Mouse (Mus musculus): Measurements from ENCODE around the gene Alkbh3.

GRCm38 (mm10) chr2:93963802-93964201 is 46.8 kb downstream of the Alkbh3 start:
- TF ChIP-seq CTCF (IDR thresholded peaks at IDR 0.05; ENCODE audit: insufficient read depth, low read length), result no peak
- TF ChIP-seq POLR2A (IDR thresholded peaks at IDR 0.05; ENCODE audit: borderline replicate concordance, extremely low read depth, low read depth, low read length), result no peak

All from lung, adult 2 months (tissue).